Mouse (Mus musculus) kidney, adult 2 months (tissue): ENCODE results near the gene Gcgr.

Experiments used
- CTCF ChIP-seq: fragments of 200-500 bp; conservative IDR thresholded peaks from 2 replicates; pipeline ENCODE4 v1.5.1; 2011; ENCODE audit warnings: low read depth, mild to moderate bottlenecking, control low read depth, low read length, moderate library complexity, mixed read lengths; ENCODE audit not compliant: insufficient read depth, insufficient read length
- POLR2A ChIP-seq: fragments of 200-500 bp; IDR thresholded peaks from one replicate; pipeline ENCODE4 v1.6.1; 2011; ENCODE audit warnings: low read depth, low read length, control low read depth

DNA sequence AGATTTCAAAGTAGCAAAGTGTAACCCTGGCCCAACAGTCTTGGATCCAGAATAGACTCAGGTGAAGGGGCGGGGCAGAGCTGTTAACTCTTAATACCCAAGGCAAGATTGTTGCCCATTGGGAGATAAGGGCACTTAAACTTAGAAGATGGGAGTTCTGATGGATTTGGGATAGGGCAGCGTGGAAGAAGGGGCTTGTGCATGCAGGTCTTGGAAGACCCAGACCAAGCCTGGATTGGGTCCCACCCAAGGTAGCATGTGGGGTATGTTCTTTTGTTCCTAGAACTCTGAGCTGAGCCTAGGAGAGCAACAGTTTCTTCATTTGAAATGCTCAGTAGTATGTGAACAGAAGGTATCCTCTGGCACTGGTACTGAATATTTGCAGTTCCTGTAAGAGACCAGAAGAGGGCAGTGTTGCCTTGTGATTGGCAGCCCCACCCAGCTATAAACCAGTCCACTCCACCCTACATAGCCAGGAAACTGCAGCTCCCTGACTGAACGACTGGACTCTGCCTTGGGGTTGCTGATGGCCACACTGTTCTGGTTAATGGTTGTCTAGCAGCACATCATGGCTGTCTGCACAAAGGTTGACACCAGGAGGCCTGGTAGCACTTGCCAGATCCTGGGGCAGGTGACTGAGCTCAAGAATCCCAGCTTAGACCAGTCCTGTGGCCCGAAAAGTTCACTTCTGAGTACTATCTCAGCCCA is 41.3 kb upstream of the Gcgr start:
- TF ChIP-seq CTCF (peak; percentile 97), POLR2A (peak; percentile 51)
